In the genomic region with DNA sequence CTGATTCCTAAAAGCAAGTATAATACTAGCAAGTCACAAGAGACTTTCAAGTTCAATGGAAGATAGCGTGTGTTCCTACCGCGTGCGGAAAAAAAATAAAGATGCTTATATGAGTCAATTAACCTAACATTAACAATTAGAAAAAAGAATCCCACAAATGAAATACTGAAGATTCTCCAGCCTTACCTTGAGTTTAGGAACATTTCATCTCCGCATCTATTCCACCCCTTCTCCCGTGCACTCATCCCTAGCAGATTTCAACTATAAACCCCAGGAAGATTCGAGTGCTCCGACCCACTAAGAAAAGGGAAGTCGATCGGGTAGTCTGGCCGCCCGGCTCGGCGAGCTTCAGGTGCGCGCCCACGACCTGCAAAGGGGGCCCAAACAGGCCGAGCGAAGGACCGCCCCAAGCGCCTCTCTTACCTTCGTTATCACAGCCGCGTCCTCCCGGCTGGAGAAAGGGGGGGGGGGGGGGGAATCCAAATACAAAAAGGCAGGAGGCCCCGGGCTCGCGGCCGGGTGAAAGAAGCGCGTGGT, we compare ENCODE assay signal across 8 mouse cellular contexts. TPM values are rescaled to one million over a fixed set of nuclear protein-coding genes. Genes with fewer than 3 reads are reported as not detected.
DNase-seq lines count a peak whose midpoint lies in the region; ATAC-seq and TF ChIP-seq lines count a peak whose summit lies in the region.

No protein-coding gene starts in this region.

- peaks cover 3% of the 10 kb centered on the region; the same call in 1 of the 2 replicates for H3K36me3 ChIP-seq in forebrain, embryonic 10.5 days (replicated peaks)
- H3K36me3 ChIP-seq in lung, postnatal 0 days (ENCODE audit: insufficient read depth, low read length): no peaks in the 10 kb centered on the region

- no peaks in the 10 kb centered on the region for H3K9me3 ChIP-seq in forebrain, embryonic 10.5 days
- H3K9me3 ChIP-seq in lung, postnatal 0 days (ENCODE audit: low read length): no peaks in the 10 kb centered on the region

- no peaks in the 10 kb centered on the region for H3K27me3 ChIP-seq in forebrain, embryonic 10.5 days (ENCODE audit: poor library complexity, severe bottlenecking)
- no peaks in the 10 kb centered on the region for H3K27me3 ChIP-seq in lung, postnatal 0 days (replicated peaks; ENCODE audit: insufficient read depth, low read length)

- DNase-seq in lung, adult 18-20 months: peak; percentile 24 to 38
- DNase-seq in lung, postnatal 10 days: no peak
- DNase-seq in R1 (ENCODE audit: low read depth, low spot score): peak; percentile 72
- peak; percentile 53 for DNase-seq in forebrain, embryonic 10.5 days (ENCODE audit: extremely low spot score, low spot score)
- DNase-seq in lung, postnatal 0 days (ENCODE audit: low spot score): peak; percentile 44
- peak; percentile 35 to 61 for DNase-seq in spleen, adult 18-20 months
- DNase-seq in adrenal gland, postnatal 25 days: no peak

- H3K9ac ChIP-seq in lung, postnatal 0 days (replicated peaks; ENCODE audit: low read depth): peak overlapping the region; percentile 74

- peak overlapping the region; percentile 76 for H3K4me2 ChIP-seq in lung, postnatal 0 days (replicated peaks; ENCODE audit: low read depth, low read length)

- H3K4me1 ChIP-seq in forebrain, embryonic 10.5 days: peaks cover 26% of the 10 kb centered on the region
- H3K4me1 ChIP-seq in lung, postnatal 0 days (ENCODE audit: insufficient read depth, low read depth, low read length): no peaks in the 10 kb centered on the region

- under 1% methylated on average over 30 of the region's 31 CpGs for WGBS in forebrain, embryonic 10.5 days
- under 1% methylated on average over 28 of the region's 31 CpGs for WGBS in lung, postnatal 0 days

- no peak for TF ChIP-seq CTCF in lung, postnatal 0 days (IDR thresholded peaks at IDR 0.05)

- no peak for TF ChIP-seq EP300 in lung, postnatal 0 days (IDR thresholded peaks at IDR 0.05)

- H3K4me3 ChIP-seq in forebrain, embryonic 10.5 days: peak overlapping the region; percentile 90
- peak overlapping the region; percentile 96 for H3K4me3 ChIP-seq in lung, postnatal 0 days (ENCODE audit: low read depth, low read length)

- peak; percentile 6 for ATAC-seq in inflammation-experienced regulatory T-cells, adult 6 months
- no peak for ATAC-seq in lung, postnatal 0 days

- H3K27ac ChIP-seq in forebrain, embryonic 10.5 days: peak overlapping the region; percentile 98
- H3K27ac ChIP-seq in lung, postnatal 0 days (ENCODE audit: low read length): peak overlapping the region; percentile 85

RNA-seq across cellular contexts. Expression of a gene that starts 0.9 kb away (rescaled TPM):
- 7.6 and 8.2 TPM in 2 replicates for polyA plus RNA-seq in forebrain, embryonic 10.5 days (2016; fragmentation: Nextera tagmentation; extraction: Ambion mirVana)
- polyA plus RNA-seq in inflammation-experienced regulatory T-cells, adult 6 months (2017; shearing (Covaris generic)): 10 to 100 TPM in 1 of 3 experiments, 1 to 10 TPM in 2; 3.8 to 13.3 (median 6.7) TPM
- 4.8 and 6.8 TPM in 2 replicates for polyA plus RNA-seq in lung, postnatal 0 days (2015; fragmentation: Nextera tagmentation; extraction: Ambion mirVana)
- 27.2 and 28.2 TPM in 2 replicates for total RNA-seq in adrenal gland, postnatal 25 days (2021)

Comparison
In these comparisons a context has a peak if more than half of its experiments do, and no peak if none do; other contexts are left out.
1. DNase-seq: peak in lung, adult 18-20 months (2 of 2), R1 (single experiment), forebrain, embryonic 10.5 days (single experiment), lung, postnatal 0 days (single experiment) and spleen, adult 18-20 months (2 of 2); none in lung, postnatal 10 days (single experiment) and adrenal gland, postnatal 25 days (single experiment).